Mouse (Mus musculus): ENCODE measurements around the gene Kifc3. TPM values are rescaled to one million over a fixed set of nuclear protein-coding genes. Genes with fewer than 3 reads are reported as not detected.
A peak's percentile ranks its signal among the peaks of the same experiment; 100 is the strongest.

The Kifc3 gene
- polyA plus RNA-seq, 1 experiment from 2014 or later: 20.9 TPM

GRCm38 (mm10) chr8:95195728-95196127, 6.9 kb downstream of the Kifc3 start:
- Histone ChIP-seq H3K4me3 (ENCODE audit: low read depth, low read length) (no peak overlapping the region), H3K9me3 (ENCODE audit: control insufficient read depth) (no peaks in the 10 kb centered on the region), H3K4me1 (replicated peaks; ENCODE audit: control insufficient read depth, insufficient read depth, low read length) (no peaks in the 10 kb centered on the region), H3K27ac (ENCODE audit: low read depth, low read length) (no peak overlapping the region), H3K36me3 (ENCODE audit: control insufficient read depth, insufficient read depth) (no peaks in the 10 kb centered on the region), H3K4me2 (replicated peaks; ENCODE audit: low read depth) (no peak overlapping the region), H3K9ac (ENCODE audit: low read depth, low read length) (no peak overlapping the region), H3K27me3 (replicated peaks; ENCODE audit: control insufficient read depth, insufficient read depth, low read length) (no peaks in the 10 kb centered on the region)
- WGBS: 65% methylated on average over 11 of the region's 11 CpGs
- TF ChIP-seq CTCF (IDR thresholded peaks at IDR 0.05; ENCODE audit: low read depth): no peak
- ATAC-seq: no peak

- peak; percentile 55 for ATAC-seq
- Histone ChIP-seq H3K4me3 (ENCODE audit: low read depth, low read length) (no peak overlapping the region), H3K9me3 (ENCODE audit: control insufficient read depth) (no peaks in the 10 kb centered on the region), H3K4me1 (replicated peaks; ENCODE audit: control insufficient read depth, insufficient read depth, low read length) (no peaks in the 10 kb centered on the region), H3K27ac (ENCODE audit: low read depth, low read length) (no peak overlapping the region), H3K27me3 (replicated peaks; ENCODE audit: control insufficient read depth, insufficient read depth, low read length) (no peaks in the 10 kb centered on the region), H3K9ac (ENCODE audit: low read depth, low read length) (no peak overlapping the region), H3K36me3 (ENCODE audit: control insufficient read depth, insufficient read depth) (no peaks in the 10 kb centered on the region; the same call in 1 of the 2 replicates), H3K4me2 (replicated peaks; ENCODE audit: low read depth) (no peak overlapping the region)
- WGBS: 65% methylated on average over 9 of the region's 9 CpGs
- peak; percentile 33 for TF ChIP-seq CTCF (IDR thresholded peaks at IDR 0.05; ENCODE audit: low read depth)
Observed at GRCm38 (mm10) chr8:95191497-95192175, 11.0 kb downstream of the Kifc3 start.

- Histone ChIP-seq H3K4me3 (ENCODE audit: low read depth, low read length) (no peak overlapping the region), H3K9me3 (ENCODE audit: control insufficient read depth) (no peaks in the 10 kb centered on the region), H3K36me3 (ENCODE audit: control insufficient read depth, insufficient read depth) (no peaks in the 10 kb centered on the region; the same call in 1 of the 2 replicates), H3K9ac (ENCODE audit: low read depth, low read length) (no peak overlapping the region), H3K27me3 (replicated peaks; ENCODE audit: control insufficient read depth, insufficient read depth, low read length) (no peaks in the 10 kb centered on the region), H3K4me2 (replicated peaks; ENCODE audit: low read depth) (no peak overlapping the region), H3K4me1 (replicated peaks; ENCODE audit: control insufficient read depth, insufficient read depth, low read length) (no peaks in the 10 kb centered on the region), H3K27ac (ENCODE audit: low read depth, low read length) (no peak overlapping the region)
- 54% methylated on average over 5 of the region's 5 CpGs for WGBS
- no peak for TF ChIP-seq CTCF (IDR thresholded peaks at IDR 0.05; ENCODE audit: low read depth)
- ATAC-seq: no peak
Observed at GRCm38 (mm10) chr8:95187579-95187978, 15.0 kb downstream of the Kifc3 start.

GRCm38 (mm10) chr8:95185891-95186513, 16.6 kb downstream of the Kifc3 start:
- no peak overlapping the region for H3K4me2 ChIP-seq (replicated peaks; ENCODE audit: low read depth)
- WGBS: 86% methylated on average over 7 of the region's 7 CpGs
- H3K27ac ChIP-seq (ENCODE audit: low read depth, low read length): no peak overlapping the region
- no peaks in the 10 kb centered on the region; the same call in 1 of the 2 replicates for H3K36me3 ChIP-seq (ENCODE audit: control insufficient read depth, insufficient read depth)
- no peak overlapping the region for H3K4me3 ChIP-seq (ENCODE audit: low read depth, low read length)
- TF ChIP-seq CTCF (IDR thresholded peaks at IDR 0.05; ENCODE audit: low read depth): no peak
- no peak overlapping the region for H3K9ac ChIP-seq (ENCODE audit: low read depth, low read length)
- no peaks in the 10 kb centered on the region for H3K27me3 ChIP-seq (replicated peaks; ENCODE audit: control insufficient read depth, insufficient read depth, low read length)
- H3K4me1 ChIP-seq (replicated peaks; ENCODE audit: control insufficient read depth, insufficient read depth, low read length): no peaks in the 10 kb centered on the region
- ATAC-seq: no peak
- no peaks in the 10 kb centered on the region for H3K9me3 ChIP-seq (ENCODE audit: control insufficient read depth)

GRCm38 (mm10) chr8:95185104-95185503, 17.5 kb downstream of the Kifc3 start:
- H3K36me3 ChIP-seq (ENCODE audit: control insufficient read depth, insufficient read depth): no peaks in the 10 kb centered on the region; the same call in 1 of the 2 replicates
- TF ChIP-seq CTCF (IDR thresholded peaks at IDR 0.05; ENCODE audit: low read depth): no peak
- ATAC-seq: no peak
- H3K9me3 ChIP-seq (ENCODE audit: control insufficient read depth): no peaks in the 10 kb centered on the region
- no peak overlapping the region for H3K4me3 ChIP-seq (ENCODE audit: low read depth, low read length)
- H3K4me2 ChIP-seq (replicated peaks; ENCODE audit: low read depth): no peak overlapping the region
- H3K9ac ChIP-seq (ENCODE audit: low read depth, low read length): no peak overlapping the region
- H3K27me3 ChIP-seq (replicated peaks; ENCODE audit: control insufficient read depth, insufficient read depth, low read length): no peaks in the 10 kb centered on the region
- no peak overlapping the region for H3K27ac ChIP-seq (ENCODE audit: low read depth, low read length)
- WGBS: 36% methylated on average over 10 of the region's 10 CpGs
- H3K4me1 ChIP-seq (replicated peaks; ENCODE audit: control insufficient read depth, insufficient read depth, low read length): no peaks in the 10 kb centered on the region

- H3K4me3 ChIP-seq (ENCODE audit: low read depth, low read length): no peak overlapping the region
- no peak overlapping the region for H3K4me2 ChIP-seq (replicated peaks; ENCODE audit: low read depth)
- H3K9ac ChIP-seq (ENCODE audit: low read depth, low read length): no peak overlapping the region
- no peaks in the 10 kb centered on the region; the same call in 1 of the 2 replicates for H3K36me3 ChIP-seq (ENCODE audit: control insufficient read depth, insufficient read depth)
- H3K4me1 ChIP-seq (replicated peaks; ENCODE audit: control insufficient read depth, insufficient read depth, low read length): no peaks in the 10 kb centered on the region
- H3K9me3 ChIP-seq (ENCODE audit: control insufficient read depth): no peaks in the 10 kb centered on the region
- no peak for ATAC-seq
- no peak overlapping the region for H3K27ac ChIP-seq (ENCODE audit: low read depth, low read length)
- 84% methylated on average over 12 of the region's 12 CpGs for WGBS
- H3K27me3 ChIP-seq (replicated peaks; ENCODE audit: control insufficient read depth, insufficient read depth, low read length): no peaks in the 10 kb centered on the region
- TF ChIP-seq CTCF (IDR thresholded peaks at IDR 0.05; ENCODE audit: low read depth): no peak
Observed at GRCm38 (mm10) chr8:95184171-95184570, 18.4 kb downstream of the Kifc3 start.
